Mouse (Mus musculus) olfactory bulb, adult 2 months (tissue): ENCODE data around the gene Spns1.

Experiments used
- CTCF ChIP-seq: fragments of 200-500 bp; IDR thresholded peaks from 2 replicates; pipeline ENCODE4 v1.5.1; 2012; ENCODE audit warnings: low read depth, mild to moderate bottlenecking, low read length, moderate library complexity; ENCODE audit not compliant: insufficient read depth
- POLR2A ChIP-seq: fragments of 200-500 bp; IDR thresholded peaks from 2 replicates; pipeline ENCODE4 v1.6.1; 2012; ENCODE audit warnings: mild to moderate bottlenecking, low read depth, low read length, moderate library complexity; ENCODE audit not compliant: insufficient read depth

- TF ChIP-seq POLR2A (no peak), CTCF (no peak)
These were observed 10.9 kb upstream of the Spns1 start for GRCm38 (mm10) chr7:126388185-126388584.
